Mouse (Mus musculus): ENCODE measurements around the gene Nr1h3. TPM values are rescaled to one million over a fixed set of nuclear protein-coding genes. Genes with fewer than 3 reads are reported as not detected.

The Nr1h3 gene
- polyA plus RNA-seq, 1 experiment: 38.8 TPM

GRCm38 (mm10) chr2:91187431-91187830 lies 15.2 kb downstream of the Nr1h3 start:
- Histone ChIP-seq H3K36me3 (ENCODE audit: control insufficient read depth, insufficient read depth, low read length) (no peaks in the 10 kb centered on the region), H3K4me3 (ENCODE audit: control insufficient read depth, insufficient read depth, low read length) (no peak overlapping the region), H3K27ac (ENCODE audit: control insufficient read depth, insufficient read depth, low read length) (no peak overlapping the region), H3K27me3 (ENCODE audit: control insufficient read depth, insufficient read depth, low read length) (no peaks in the 10 kb centered on the region), H3K4me1 (replicated peaks; ENCODE audit: control insufficient read depth, insufficient read depth, low read length) (peaks cover 15% of the 10 kb centered on the region)
- no peak for TF ChIP-seq CTCF (IDR thresholded peaks at IDR 0.05; ENCODE audit: borderline replicate concordance, control insufficient read depth, extremely low read depth, insufficient read depth, low read length, poor library complexity)
- no peak for DNase-seq
- WGBS: 49% methylated on average over 4 of the region's 4 CpGs

GRCm38 (mm10) chr2:91186208-91186607 lies 16.4 kb downstream of the Nr1h3 start:
- WGBS: 76% methylated on average over 1 of the region's 1 CpGs
- Histone ChIP-seq H3K27ac (ENCODE audit: control insufficient read depth, insufficient read depth, low read length) (no peak overlapping the region), H3K27me3 (ENCODE audit: control insufficient read depth, insufficient read depth, low read length) (no peaks in the 10 kb centered on the region), H3K36me3 (ENCODE audit: control insufficient read depth, insufficient read depth, low read length) (no peaks in the 10 kb centered on the region), H3K4me1 (replicated peaks; ENCODE audit: control insufficient read depth, insufficient read depth, low read length) (peaks cover 19% of the 10 kb centered on the region), H3K4me3 (ENCODE audit: control insufficient read depth, insufficient read depth, low read length) (no peak overlapping the region)
- TF ChIP-seq CTCF (IDR thresholded peaks at IDR 0.05; ENCODE audit: borderline replicate concordance, control insufficient read depth, extremely low read depth, insufficient read depth, low read length, poor library complexity) (no peak), POLR2A (IDR thresholded peaks at IDR 0.05; ENCODE audit: control insufficient read depth, extremely low read depth, insufficient read depth, low read length, poor library complexity) (no peak)
- DNase-seq: no peak

- peak; percentile 77 for DNase-seq
- H3K27me3 ChIP-seq (ENCODE audit: control insufficient read depth, insufficient read depth, low read length): no peaks in the 10 kb centered on the region
- H3K36me3 ChIP-seq (ENCODE audit: control insufficient read depth, insufficient read depth, low read length): no peaks in the 10 kb centered on the region
- H3K4me1 ChIP-seq (replicated peaks; ENCODE audit: control insufficient read depth, insufficient read depth, low read length): peaks cover 19% of the 10 kb centered on the region
- 22% methylated on average over 15 of the region's 15 CpGs for WGBS
- peak within 1 kb of the TSS; percentile 87 for H3K4me3 ChIP-seq (ENCODE audit: control insufficient read depth, insufficient read depth, low read length)
- no peak for TF ChIP-seq CTCF (IDR thresholded peaks at IDR 0.05; ENCODE audit: borderline replicate concordance, control insufficient read depth, extremely low read depth, insufficient read depth, low read length, poor library complexity)
- TF ChIP-seq POLR2A (IDR thresholded peaks at IDR 0.05; ENCODE audit: control insufficient read depth, extremely low read depth, insufficient read depth, low read length, poor library complexity): no peak; the same call in 1 of the 2 replicates
- H3K27ac ChIP-seq (ENCODE audit: control insufficient read depth, insufficient read depth, low read length): peak within 1 kb of the TSS; percentile 86
Measured at GRCm38 (mm10) chr2:91183711-91184405, 18.8 kb downstream of the Nr1h3 start, which contains the start of gene Madd. Gene Madd, minus strand, starts transcription at chr2:91183837.

GRCm38 (mm10) chr2:91183148-91183513 lies 19.5 kb downstream of the Nr1h3 start:
- Histone ChIP-seq H3K36me3 (ENCODE audit: control insufficient read depth, insufficient read depth, low read length) (peaks cover 4% of the 10 kb centered on the region), H3K4me3 (ENCODE audit: control insufficient read depth, insufficient read depth, low read length) (peak overlapping the region; percentile 87), H3K27ac (ENCODE audit: control insufficient read depth, insufficient read depth, low read length) (peak overlapping the region; percentile 86), H3K4me1 (replicated peaks; ENCODE audit: control insufficient read depth, insufficient read depth, low read length) (peaks cover 19% of the 10 kb centered on the region), H3K27me3 (ENCODE audit: control insufficient read depth, insufficient read depth, low read length) (no peaks in the 10 kb centered on the region)
- TF ChIP-seq CTCF (IDR thresholded peaks at IDR 0.05; ENCODE audit: borderline replicate concordance, control insufficient read depth, extremely low read depth, insufficient read depth, low read length, poor library complexity): no peak
- no peak for TF ChIP-seq POLR2A (IDR thresholded peaks at IDR 0.05; ENCODE audit: control insufficient read depth, extremely low read depth, insufficient read depth, low read length, poor library complexity)
- WGBS: 0% methylated on average over 9 of the region's 9 CpGs
- DNase-seq: peak; percentile 99

GRCm38 (mm10) chr2:91182405-91183147 lies 20.1 kb downstream of the Nr1h3 start:
- Histone ChIP-seq H3K27me3 (ENCODE audit: control insufficient read depth, insufficient read depth, low read length) (no peaks in the 10 kb centered on the region), H3K36me3 (ENCODE audit: control insufficient read depth, insufficient read depth, low read length) (peaks cover 10% of the 10 kb centered on the region), H3K4me1 (replicated peaks; ENCODE audit: control insufficient read depth, insufficient read depth, low read length) (peaks cover 19% of the 10 kb centered on the region), H3K27ac (ENCODE audit: control insufficient read depth, insufficient read depth, low read length) (peak overlapping the region; percentile 84), H3K4me3 (ENCODE audit: control insufficient read depth, insufficient read depth, low read length) (peak overlapping the region; percentile 87)
- TF ChIP-seq CTCF (IDR thresholded peaks at IDR 0.05; ENCODE audit: borderline replicate concordance, control insufficient read depth, extremely low read depth, insufficient read depth, low read length, poor library complexity): peak; percentile 60; the same call in 1 of the 2 replicates
- TF ChIP-seq POLR2A (IDR thresholded peaks at IDR 0.05; ENCODE audit: control insufficient read depth, extremely low read depth, insufficient read depth, low read length, poor library complexity): no peak
- DNase-seq: peak; percentile 92
- 1% methylated on average over 81 of the region's 81 CpGs for WGBS

- 5% methylated on average over 8 of the region's 8 CpGs for WGBS
- peak; percentile 19 for DNase-seq
- Histone ChIP-seq H3K27me3 (ENCODE audit: control insufficient read depth, insufficient read depth, low read length) (no peaks in the 10 kb centered on the region), H3K4me1 (replicated peaks; ENCODE audit: control insufficient read depth, insufficient read depth, low read length) (peaks cover 15% of the 10 kb centered on the region), H3K4me3 (ENCODE audit: control insufficient read depth, insufficient read depth, low read length) (peak overlapping the region; percentile 87), H3K36me3 (ENCODE audit: control insufficient read depth, insufficient read depth, low read length) (peaks cover 11% of the 10 kb centered on the region), H3K27ac (ENCODE audit: control insufficient read depth, insufficient read depth, low read length) (no peak overlapping the region)
- TF ChIP-seq CTCF (IDR thresholded peaks at IDR 0.05; ENCODE audit: borderline replicate concordance, control insufficient read depth, extremely low read depth, insufficient read depth, low read length, poor library complexity) (no peak), POLR2A (IDR thresholded peaks at IDR 0.05; ENCODE audit: control insufficient read depth, extremely low read depth, insufficient read depth, low read length, poor library complexity) (no peak)
Measured at GRCm38 (mm10) chr2:91182016-91182404, 20.6 kb downstream of the Nr1h3 start.
